Mouse (Mus musculus) right cerebral cortex, postnatal 14 days (tissue): Measurements from ENCODE around the gene Hmx3.

Source experiments
- DNase-seq: peaks from one replicate; pipeline ENCODE4 v3.0.0; 2022

The Hmx3 gene

DNA sequence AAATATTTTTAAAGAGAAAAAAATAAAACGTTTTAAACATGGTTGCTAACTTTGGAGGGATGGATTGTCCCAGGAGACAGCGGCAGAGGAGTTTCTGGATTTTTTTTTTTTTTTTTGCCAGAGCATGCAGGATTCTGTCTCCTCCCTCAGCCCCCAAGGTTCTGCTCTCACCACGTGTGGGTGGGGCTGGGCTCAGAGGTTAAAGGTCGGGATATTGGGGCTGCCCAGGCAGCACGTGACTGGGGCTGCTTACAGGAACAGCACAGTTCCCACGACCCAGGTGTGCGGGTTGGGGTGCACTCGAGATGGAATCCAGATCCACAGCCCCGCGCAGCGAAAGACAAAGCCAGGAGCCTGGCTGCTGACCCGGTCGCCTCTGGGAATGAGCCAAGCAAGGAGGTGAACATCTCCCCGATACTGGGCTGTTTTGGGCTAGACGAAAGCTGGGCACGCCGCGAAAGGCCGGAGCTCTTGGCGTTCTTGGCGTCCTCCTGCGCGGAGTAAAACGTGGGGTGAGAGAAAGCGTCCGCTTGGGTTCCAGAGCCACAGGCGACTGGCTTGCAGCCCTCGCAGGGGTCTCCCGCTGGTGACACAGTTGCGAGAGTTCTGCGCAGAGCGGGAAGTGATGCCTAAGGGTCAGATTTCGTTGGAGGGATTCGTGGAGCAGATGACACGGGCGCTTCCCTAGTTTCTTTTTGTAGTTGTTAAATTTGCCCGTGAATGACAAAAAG lies 14.0 kb downstream of the Hmx3 start:
- no peak for DNase-seq

DNA sequence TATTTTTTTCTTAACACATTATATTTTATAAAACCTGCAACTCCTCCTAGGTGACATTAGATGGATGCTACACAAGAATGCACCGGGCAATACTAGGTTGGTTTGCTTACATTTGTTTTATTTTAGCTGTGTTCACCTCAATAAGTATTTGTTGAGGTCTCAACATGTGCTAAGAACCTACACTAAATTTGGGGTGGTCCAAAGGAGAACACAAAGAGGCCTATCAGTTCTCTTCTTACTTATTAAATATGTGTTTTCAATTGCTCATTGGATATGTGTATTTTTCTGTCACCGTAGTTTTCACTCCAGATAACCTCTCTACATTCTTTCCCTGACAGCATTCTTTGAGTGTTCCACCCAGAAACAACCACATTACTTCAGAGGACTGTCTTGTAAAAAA lies 15.1 kb downstream of the Hmx3 start:
- DNase-seq, result no peak

DNA sequence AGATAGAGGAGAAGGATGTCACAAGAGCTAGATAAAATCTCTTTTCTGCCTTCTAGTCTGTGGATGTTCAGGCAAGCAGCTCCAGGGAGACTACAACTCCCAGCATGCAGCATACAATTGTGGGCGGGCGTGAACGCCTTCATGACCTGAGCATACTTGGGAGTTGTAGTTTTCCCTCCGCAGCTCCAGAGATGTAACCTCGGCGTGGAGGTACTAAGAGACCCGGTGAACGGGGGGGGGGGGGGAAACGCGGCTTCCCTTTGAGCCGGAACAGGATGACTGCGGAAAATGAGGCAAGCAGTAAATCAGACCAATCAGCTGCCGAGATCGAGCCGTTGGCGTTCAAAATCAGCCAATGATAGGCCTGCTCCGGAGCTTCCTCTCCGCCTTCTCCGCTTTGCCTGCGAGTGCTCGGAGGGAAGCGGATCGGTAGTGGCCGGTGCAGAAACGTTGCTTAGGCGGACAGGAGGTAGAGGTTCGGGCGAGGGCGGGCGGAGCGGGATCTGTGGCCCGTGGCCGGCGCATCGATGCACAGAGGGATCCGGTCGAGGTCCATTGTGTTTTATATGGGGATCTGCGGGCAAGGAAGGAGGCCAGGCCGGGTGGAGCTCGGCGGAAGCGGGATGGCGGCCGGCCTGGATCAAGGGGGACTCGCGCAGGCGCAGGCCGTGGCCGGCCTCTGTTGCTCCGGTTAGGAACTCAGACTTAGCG lies 17.5 kb downstream of the Hmx3 start, which contains the start of gene Bub3:
Bub3 (plus strand) TSS at position 237 of the 711 bp plus-strand sequence.
- peak; percentile 88 for DNase-seq

DNA sequence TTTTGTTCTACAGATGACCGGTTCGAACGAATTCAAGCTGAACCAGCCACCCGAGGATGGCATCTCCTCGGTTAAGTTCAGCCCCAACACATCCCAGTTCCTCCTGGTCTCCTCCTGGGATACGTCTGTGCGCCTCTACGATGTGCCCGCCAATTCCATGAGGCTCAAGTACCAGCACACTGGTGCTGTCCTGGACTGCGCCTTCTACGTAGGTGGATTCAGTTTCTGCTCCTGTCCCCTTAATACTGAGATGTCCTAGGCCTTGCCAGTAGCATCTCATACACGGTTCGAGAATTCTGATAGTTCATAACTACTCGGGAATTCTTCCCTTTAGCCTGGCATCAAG lies 18.0 kb downstream of the Hmx3 start:
- DNase-seq, result no peak

DNA sequence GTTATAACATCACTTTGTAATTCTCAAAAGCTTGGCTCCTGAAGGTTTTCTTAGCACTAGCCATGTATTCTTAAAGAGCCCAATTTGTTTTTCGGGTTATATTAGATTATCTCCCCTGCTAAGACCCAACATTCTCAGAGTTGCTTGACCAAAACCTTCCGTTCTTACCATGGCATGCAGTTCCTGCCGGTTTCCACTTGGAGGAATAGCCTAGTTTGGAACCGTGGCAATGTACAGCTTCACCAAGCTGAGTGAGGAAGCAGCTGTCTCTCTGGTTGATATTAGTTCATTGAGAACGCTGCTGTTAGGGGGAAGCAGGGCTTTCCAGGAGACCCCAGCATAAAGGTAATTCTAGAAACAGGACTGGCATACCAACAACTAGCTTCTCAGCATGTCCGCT lies 32.6 kb downstream of the Hmx3 start:
- no peak for DNase-seq

DNA sequence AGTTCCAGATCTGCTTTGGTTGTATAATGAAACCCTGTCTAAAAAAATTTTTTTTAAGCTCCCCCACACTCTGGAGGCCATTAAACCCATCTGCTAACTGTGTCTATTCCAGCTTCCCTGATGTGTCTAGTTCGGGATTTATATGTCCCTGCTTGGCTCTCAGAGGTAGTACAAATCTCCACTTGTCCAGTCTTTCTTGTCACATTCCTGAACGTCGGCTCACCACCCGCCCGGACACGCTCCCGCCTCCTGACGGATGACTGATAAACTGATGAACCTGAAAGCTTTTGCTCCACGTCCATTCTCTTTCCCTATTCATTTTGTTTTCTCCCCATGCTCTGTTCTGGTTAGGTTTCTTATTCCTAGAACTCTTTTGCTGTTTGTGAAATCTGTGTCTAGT lies 39.5 kb downstream of the Hmx3 start:
- no peak for DNase-seq

DNA sequence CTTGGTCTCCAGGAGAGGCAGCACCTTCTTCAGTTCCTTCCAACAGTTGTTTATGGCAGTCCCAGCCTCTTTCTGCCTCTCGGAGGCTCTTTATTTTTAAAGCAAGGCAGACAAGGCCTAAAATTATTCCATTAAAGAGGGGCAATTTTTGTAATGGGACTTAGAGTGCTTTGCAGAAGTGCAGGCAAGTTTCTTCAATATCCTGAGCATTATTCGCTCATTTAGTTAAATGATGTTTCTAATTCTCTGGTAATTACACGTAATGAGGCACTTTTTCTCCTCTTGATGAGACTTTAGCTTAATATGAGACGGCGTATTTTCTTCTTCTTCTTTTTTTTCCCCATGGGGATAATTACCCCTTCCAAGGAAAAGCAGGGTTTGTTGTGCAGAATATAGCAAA lies 42.9 kb downstream of the Hmx3 start:
- no peak for DNase-seq
